In genomic region chr9:110697465-110697864, GRCm38 (mm10) we compare ENCODE assay signal across 13 mouse cellular contexts. TPM values are rescaled to one million over a fixed set of nuclear protein-coding genes. Genes with fewer than 3 reads are reported as not detected.
DNase-seq lines count a peak whose midpoint lies in the region; ATAC-seq and TF ChIP-seq lines count a peak whose summit lies in the region.
"Had no signal": no experiment of that assay in that cellular context is flagged by ENCODE, and none has a peak within 500 bp of the region (broad histone marks: within the 10 kb centered on the region; RNA-seq: fewer than 3 reads in every experiment).

No protein-coding gene starts in this region.

- no peaks in the 10 kb centered on the region for H3K27me3 ChIP-seq in heart, embryonic 15.5 days
- H3K27me3 ChIP-seq in heart, embryonic 11.5 days (ENCODE audit: control insufficient read depth, insufficient read depth, low read length): no peaks in the 10 kb centered on the region
- H3K27me3 ChIP-seq in limb, embryonic 15.5 days: no peaks in the 10 kb centered on the region
- no peaks in the 10 kb centered on the region for H3K27me3 ChIP-seq in limb, embryonic 10.5 days (ENCODE audit: low read depth, poor library complexity, severe bottlenecking)
- H3K27me3 ChIP-seq in thymus, adult 2 months (ENCODE audit: control insufficient read depth, insufficient read depth, low read length): no peaks in the 10 kb centered on the region
- H3K27me3 ChIP-seq: midbrain, embryonic 13.5 days had no signal

- no peak overlapping the region for H3K9ac ChIP-seq in heart, embryonic 15.5 days
- no peak overlapping the region for H3K9ac ChIP-seq in heart, embryonic 11.5 days (ENCODE audit: low read depth, low read length)
- H3K9ac ChIP-seq in limb, embryonic 15.5 days: no peak overlapping the region
- H3K9ac ChIP-seq: midbrain, embryonic 13.5 days had no signal

- WGBS in heart, embryonic 15.5 days: 84% methylated on average over 3 of the region's 3 CpGs
- WGBS in heart, embryonic 11.5 days (ENCODE audit: insufficient replicate concordance): 94% methylated on average over 3 of the region's 3 CpGs
- WGBS in limb, embryonic 15.5 days: 74% methylated on average over 3 of the region's 3 CpGs
- WGBS in limb, embryonic 10.5 days: 90% methylated on average over 3 of the region's 3 CpGs
- 86% methylated on average over 3 of the region's 3 CpGs for WGBS in thymus, adult 2 months

- DNase-seq in limb, embryonic 10.5 days (ENCODE audit: low spot score): no peak
- peak; percentile 52 for DNase-seq in R1 (ENCODE audit: low read depth, low spot score)
- DNase-seq in thymus, adult 2 months: no peak
- DNase-seq in urinary bladder, postnatal 14 days (ENCODE audit: low spot score): no peak
- DNase-seq: right cerebral cortex, postnatal 4 days; thymus, postnatal 4 days had no signal

- no peak for ATAC-seq in heart, embryonic 15.5 days (replicated peaks; ENCODE audit: insufficient number of reproducible peaks, insufficient read depth, low FRiP score, low read depth)
- ATAC-seq in heart, embryonic 11.5 days (replicated peaks; ENCODE audit: insufficient number of reproducible peaks, low FRiP score, low TSS enrichment): no peak
- no peak for ATAC-seq in limb, embryonic 15.5 days (ENCODE audit: insufficient number of reproducible peaks, low FRiP score, low TSS enrichment, low read depth)
- ATAC-seq: midbrain, embryonic 13.5 days had no signal

- H3K36me3 ChIP-seq in heart, embryonic 15.5 days: peaks cover 11% of the 10 kb centered on the region
- no peaks in the 10 kb centered on the region for H3K36me3 ChIP-seq in heart, embryonic 11.5 days (ENCODE audit: control insufficient read depth, insufficient read depth, low read length)
- H3K36me3 ChIP-seq in limb, embryonic 15.5 days: peaks cover 24% of the 10 kb centered on the region
- peaks cover 54% of the 10 kb centered on the region for H3K36me3 ChIP-seq in limb, embryonic 10.5 days
- peaks cover 14% of the 10 kb centered on the region for H3K36me3 ChIP-seq in thymus, adult 2 months (ENCODE audit: control insufficient read depth, insufficient read depth, low read length)

- H3K4me3 ChIP-seq in heart, embryonic 15.5 days: no peak overlapping the region
- H3K4me3 ChIP-seq in heart, embryonic 11.5 days (ENCODE audit: low read depth, low read length): no peak overlapping the region
- no peak overlapping the region for H3K4me3 ChIP-seq in limb, embryonic 15.5 days
- no peak overlapping the region for H3K4me3 ChIP-seq in limb, embryonic 10.5 days
- no peak overlapping the region for H3K4me3 ChIP-seq in thymus, adult 2 months (ENCODE audit: control insufficient read depth, insufficient read depth, low read length)
- H3K4me3 ChIP-seq: erythroblast, embryonic 14.5 days; heart, adult 2 months; midbrain, embryonic 13.5 days had no signal

- no peak overlapping the region for H3K4me2 ChIP-seq in heart, embryonic 15.5 days
- no peak overlapping the region for H3K4me2 ChIP-seq in heart, embryonic 11.5 days
- no peak overlapping the region for H3K4me2 ChIP-seq in limb, embryonic 15.5 days
- H3K4me2 ChIP-seq: liver, embryonic 11.5 days; midbrain, embryonic 13.5 days had no signal

- no peaks in the 10 kb centered on the region for H3K9me3 ChIP-seq in heart, embryonic 15.5 days (replicated peaks)
- H3K9me3 ChIP-seq in heart, embryonic 11.5 days (replicated peaks; ENCODE audit: control insufficient read depth, low read length): no peaks in the 10 kb centered on the region
- no peaks in the 10 kb centered on the region for H3K9me3 ChIP-seq in limb, embryonic 15.5 days
- H3K9me3 ChIP-seq in limb, embryonic 10.5 days (replicated peaks): no peaks in the 10 kb centered on the region
- H3K9me3 ChIP-seq: midbrain, embryonic 13.5 days had no signal

- H3K27ac ChIP-seq in heart, embryonic 15.5 days: 0 out of 2 replicates have a peak overlapping the region, but pooled peaks have one; percentile 4
- H3K27ac ChIP-seq in heart, embryonic 11.5 days (ENCODE audit: low read depth, low read length): no peak overlapping the region
- peak overlapping the region; percentile 27 for H3K27ac ChIP-seq in limb, embryonic 15.5 days
- no peak overlapping the region for H3K27ac ChIP-seq in limb, embryonic 10.5 days
- no peak overlapping the region for H3K27ac ChIP-seq in thymus, adult 2 months (ENCODE audit: control insufficient read depth, insufficient read depth, low read length)
- H3K27ac ChIP-seq: heart, adult 2 months; midbrain, embryonic 13.5 days had no signal

- H3K4me1 ChIP-seq in heart, embryonic 15.5 days (replicated peaks): peaks cover 28% of the 10 kb centered on the region
- H3K4me1 ChIP-seq in heart, embryonic 11.5 days (ENCODE audit: control insufficient read depth, insufficient read depth, low read length): 0 out of 2 replicates have a peak, but pooled peaks cover 6% of the 10 kb centered on the region
- 0 out of 2 replicates have a peak, but pooled peaks cover 5% of the 10 kb centered on the region for H3K4me1 ChIP-seq in limb, embryonic 15.5 days
- no peaks in the 10 kb centered on the region for H3K4me1 ChIP-seq in limb, embryonic 10.5 days
- no peaks in the 10 kb centered on the region for H3K4me1 ChIP-seq in thymus, adult 2 months (replicated peaks; ENCODE audit: control insufficient read depth, insufficient read depth, low read length)
- H3K4me1 ChIP-seq: midbrain, embryonic 13.5 days had no signal

- TF ChIP-seq CTCF in thymus, adult 2 months (IDR thresholded peaks at IDR 0.05; ENCODE audit: borderline replicate concordance, control insufficient read depth, extremely low read depth, insufficient read depth, low read length, poor library complexity): no peak

- no peak for TF ChIP-seq POLR2A in thymus, adult 2 months (IDR thresholded peaks at IDR 0.05; ENCODE audit: control insufficient read depth, extremely low read depth, insufficient read depth, low read length, poor library complexity)

RNA-seq across cellular contexts. Expression of gene Ccdc12, which starts 41.2 kb away (rescaled TPM):
- polyA plus RNA-seq in heart, embryonic 15.5 days (2015; fragmentation: Nextera tagmentation; extraction: Ambion mirVana): 130 and 138 TPM in 2 replicates
- polyA plus RNA-seq in heart, embryonic 11.5 days (2014; fragmentation: Nextera tagmentation; extraction: Ambion mirVana): 135 and 149 TPM in 2 replicates
- polyA plus RNA-seq in limb, embryonic 15.5 days (2015; fragmentation: Nextera tagmentation; extraction: Ambion mirVana): 116 and 126 TPM in 2 replicates
- polyA plus RNA-seq in limb, embryonic 10.5 days (2016; fragmentation: Nextera tagmentation; extraction: Ambion mirVana): 164 and 175 TPM in 2 replicates
- polyA plus RNA-seq in thymus, adult 2 months (2012; rRNA removed): 105 and 152 TPM in 2 replicates

RNA-seq across cellular contexts. Expression of gene Nbeal2, which starts 43.5 kb away (rescaled TPM):
- 1.8 and 4.2 TPM in 2 replicates for polyA plus RNA-seq in heart, embryonic 15.5 days (2015; fragmentation: Nextera tagmentation; extraction: Ambion mirVana)
- 1.4 and 1.6 TPM in 2 replicates for polyA plus RNA-seq in heart, embryonic 11.5 days (2014; fragmentation: Nextera tagmentation; extraction: Ambion mirVana)
- polyA plus RNA-seq in limb, embryonic 15.5 days (2015; fragmentation: Nextera tagmentation; extraction: Ambion mirVana): 5.7 and 5.8 TPM in 2 replicates
- polyA plus RNA-seq in limb, embryonic 10.5 days (2016; fragmentation: Nextera tagmentation; extraction: Ambion mirVana): 0.73 and 0.76 TPM in 2 replicates
- 297 and 301 TPM in 2 replicates for polyA plus RNA-seq in thymus, adult 2 months (2012; rRNA removed)

RNA-seq across cellular contexts. Expression of gene Myl3, which starts 44.2 kb away (rescaled TPM):
- polyA plus RNA-seq in heart, embryonic 15.5 days (2015; fragmentation: Nextera tagmentation; extraction: Ambion mirVana): 3,797 and 4,490 TPM in 2 replicates
- 3,236 and 3,494 TPM in 2 replicates for polyA plus RNA-seq in heart, embryonic 11.5 days (2014; fragmentation: Nextera tagmentation; extraction: Ambion mirVana)
- 16.3 and 125 TPM in 2 replicates for polyA plus RNA-seq in limb, embryonic 15.5 days (2015; fragmentation: Nextera tagmentation; extraction: Ambion mirVana)
- polyA plus RNA-seq in limb, embryonic 10.5 days (2016; fragmentation: Nextera tagmentation; extraction: Ambion mirVana): 1.7 and 3.5 TPM in 2 replicates
- 2.4 and 293 TPM in 2 replicates for polyA plus RNA-seq in thymus, adult 2 months (2012; rRNA removed)
- polyA plus RNA-seq: erythroblast, embryonic 14.5 days; midbrain, embryonic 13.5 days had no signal

RNA-seq across cellular contexts. Expression of gene Pth1r, which starts 49.5 kb away (rescaled TPM):
- 23.2 and 26.1 TPM in 2 replicates for polyA plus RNA-seq in heart, embryonic 15.5 days (2015; fragmentation: Nextera tagmentation; extraction: Ambion mirVana)
- 24.3 and 27.8 TPM in 2 replicates for polyA plus RNA-seq in heart, embryonic 11.5 days (2014; fragmentation: Nextera tagmentation; extraction: Ambion mirVana)
- polyA plus RNA-seq in limb, embryonic 15.5 days (2015; fragmentation: Nextera tagmentation; extraction: Ambion mirVana): 82.6 and 110 TPM in 2 replicates
- 36.3 and 49.2 TPM in 2 replicates for polyA plus RNA-seq in limb, embryonic 10.5 days (2016; fragmentation: Nextera tagmentation; extraction: Ambion mirVana)
- polyA plus RNA-seq in thymus, adult 2 months (2012; rRNA removed): 5.4 and 5.8 TPM in 2 replicates
- polyA plus RNA-seq: erythroblast, embryonic 14.5 days had no signal

Comparison
In these comparisons a context has a peak if more than half of its experiments do, and no peak if none do; other contexts are left out.
1. H3K27ac ChIP-seq: peak in heart, embryonic 15.5 days (single experiment) and limb, embryonic 15.5 days (single experiment); none in heart, embryonic 11.5 days (single experiment), limb, embryonic 10.5 days (single experiment) and thymus, adult 2 months (single experiment).
2. RNA of gene Nbeal2, which starts 43.5 kb away (polyA plus RNA-seq): 297 to 301 TPM in thymus, adult 2 months; 5.7 to 5.8 TPM in limb, embryonic 15.5 days, 1.8 to 4.2 TPM in heart, embryonic 15.5 days, 1.4 to 1.6 TPM in heart, embryonic 11.5 days and 0.73 to 0.76 TPM in limb, embryonic 10.5 days; every median in the first group is over 10 times any median in the second.